Mouse (Mus musculus): ENCODE data around the gene Mmrn1.
"Not testable (repeated sequence)": the region's sequence is repeated elsewhere in the genome, so short reads cannot be mapped to it uniquely, and the experiment has no call there.

The Mmrn1 gene

GRCm38 (mm10) chr6:60924676-60925075 lies at the start of gene Mmrn1:
Gene Mmrn1, plus strand, starts transcription at chr6:60924976.
- in situ Hi-C loops (cut with MboI; ENCODE audit: unreplicated experiment in 2 of 2), result not testable (repeated sequence)

GRCm38 (mm10) chr6:60880362-60880761 lies 44.4 kb upstream of the Mmrn1 start:
- in situ Hi-C loops (cut with MboI; ENCODE audit: unreplicated experiment in 2 of 2), result no loop called here

GRCm38 (mm10) chr6:60881534-60881933 lies 43.2 kb upstream of the Mmrn1 start:
- in situ Hi-C loops (cut with MboI; ENCODE audit: unreplicated experiment in 2 of 2), result no loop called here

DNA sequence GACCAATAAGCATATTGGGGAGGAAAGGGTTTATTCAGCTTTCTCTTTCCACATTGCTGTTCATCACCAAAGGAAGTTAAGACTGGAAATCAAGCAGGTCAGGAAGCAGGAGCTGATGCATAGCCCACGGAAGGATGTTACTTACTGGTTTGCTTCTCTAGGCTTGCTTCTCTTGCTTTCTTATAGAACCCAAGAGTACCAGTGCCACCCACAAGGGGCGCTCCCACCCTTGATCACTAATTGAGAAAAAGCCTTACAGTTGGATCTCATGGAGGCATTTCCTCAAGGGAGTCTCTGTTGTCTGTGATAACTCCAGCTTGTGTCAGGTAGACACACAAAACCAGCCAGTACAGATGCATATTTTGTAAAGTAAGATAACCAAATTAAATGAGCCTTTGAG lies 17.5 kb upstream of the Mmrn1 start:
- in situ Hi-C loops (cut with MboI; ENCODE audit: unreplicated experiment in 2 of 2), result no loop called here

- in situ Hi-C loops (cut with MboI; ENCODE audit: unreplicated experiment in 2 of 2), result no loop called here
Observed at GRCm38 (mm10) chr6:60931364-60931763, 6.6 kb downstream of the Mmrn1 start.

DNA sequence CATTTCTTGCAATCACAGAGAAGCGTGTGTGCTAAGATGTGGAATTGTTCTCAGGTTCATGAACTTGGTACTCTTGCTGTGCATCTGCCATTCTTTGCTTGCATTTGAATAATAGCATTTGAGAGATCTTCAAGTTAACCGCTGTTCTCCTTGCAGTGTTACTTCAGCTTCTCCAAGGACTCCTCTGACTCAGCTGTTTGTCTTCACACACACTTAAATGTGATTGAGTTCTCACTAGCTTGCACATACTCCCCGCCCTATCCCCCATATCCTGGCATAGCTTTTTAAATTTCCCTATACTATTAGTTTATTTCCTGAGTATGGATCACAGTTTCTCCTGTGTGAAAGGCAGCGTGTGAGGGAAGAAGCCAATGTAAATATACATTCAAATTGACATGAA lies 10.1 kb downstream of the Mmrn1 start:
- in situ Hi-C loops (cut with MboI; ENCODE audit: unreplicated experiment in 2 of 2), result no loop called here

GRCm38 (mm10) chr6:60935448-60936130 lies 10.8 kb downstream of the Mmrn1 start:
- in situ Hi-C loops (cut with MboI; ENCODE audit: unreplicated experiment in 2 of 2), result no loop called here

- in situ Hi-C loops (cut with MboI; ENCODE audit: unreplicated experiment in 2 of 2), result no loop called here
Observed at GRCm38 (mm10) chr6:60944178-60944577, 19.4 kb downstream of the Mmrn1 start.

- in situ Hi-C loops (cut with MboI; ENCODE audit: unreplicated experiment in 2 of 2), result no loop called here
Observed at GRCm38 (mm10) chr6:60944621-60945020, 19.8 kb downstream of the Mmrn1 start.

- in situ Hi-C loops (cut with MboI; ENCODE audit: unreplicated experiment in 2 of 2), result no loop called here
Observed at GRCm38 (mm10) chr6:60950415-60950814, 25.6 kb downstream of the Mmrn1 start.

DNA sequence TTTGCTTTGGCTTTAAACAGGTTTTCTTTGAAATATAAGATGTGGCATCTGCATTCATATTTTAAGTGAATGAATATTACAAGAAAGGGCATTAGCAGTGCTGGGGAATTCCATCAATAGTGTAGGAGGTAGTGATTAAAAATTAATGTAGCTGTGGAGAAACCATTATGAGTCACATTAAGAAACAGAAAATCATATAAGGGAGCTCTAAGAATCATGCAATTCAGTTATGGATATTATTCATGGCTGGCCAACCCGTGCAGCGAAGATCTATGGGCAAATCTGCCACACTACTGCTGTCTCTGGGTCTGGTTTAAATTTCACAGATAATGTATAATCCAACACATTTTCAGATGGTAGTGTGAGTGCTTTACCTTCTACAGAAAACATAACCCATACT lies 36.5 kb downstream of the Mmrn1 start:
- in situ Hi-C loops (cut with MboI; ENCODE audit: unreplicated experiment in 2 of 2), result no loop called here

- in situ Hi-C loops (cut with MboI; ENCODE audit: unreplicated experiment in 2 of 2), result no loop called here
Observed at GRCm38 (mm10) chr6:60961838-60962237, 37.1 kb downstream of the Mmrn1 start.

GRCm38 (mm10) chr6:60962668-60963067 lies 37.9 kb downstream of the Mmrn1 start:
- in situ Hi-C loops (cut with MboI; ENCODE audit: unreplicated experiment in 2 of 2), result no loop called here

DNA sequence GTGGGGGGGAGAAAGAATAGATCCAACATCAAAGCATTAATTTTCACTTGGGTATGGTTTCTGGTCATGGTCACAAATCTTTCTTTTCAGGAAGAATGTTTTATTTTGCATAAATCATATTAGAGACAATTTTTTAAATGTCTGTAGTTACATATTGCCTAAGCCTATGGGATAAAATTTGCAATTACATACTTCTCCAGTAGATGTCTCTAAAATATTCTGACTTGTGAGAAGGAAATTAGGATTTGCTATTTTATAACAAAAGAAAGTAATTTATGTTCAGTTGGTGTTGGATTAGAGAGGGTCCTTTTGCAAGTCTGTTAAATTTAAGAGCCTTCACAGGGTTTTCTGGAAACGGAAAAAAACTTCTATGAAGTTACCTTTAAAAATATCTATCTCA lies 39.0 kb downstream of the Mmrn1 start:
- in situ Hi-C loops (cut with MboI; ENCODE audit: unreplicated experiment in 2 of 2), result no loop called here

DNA sequence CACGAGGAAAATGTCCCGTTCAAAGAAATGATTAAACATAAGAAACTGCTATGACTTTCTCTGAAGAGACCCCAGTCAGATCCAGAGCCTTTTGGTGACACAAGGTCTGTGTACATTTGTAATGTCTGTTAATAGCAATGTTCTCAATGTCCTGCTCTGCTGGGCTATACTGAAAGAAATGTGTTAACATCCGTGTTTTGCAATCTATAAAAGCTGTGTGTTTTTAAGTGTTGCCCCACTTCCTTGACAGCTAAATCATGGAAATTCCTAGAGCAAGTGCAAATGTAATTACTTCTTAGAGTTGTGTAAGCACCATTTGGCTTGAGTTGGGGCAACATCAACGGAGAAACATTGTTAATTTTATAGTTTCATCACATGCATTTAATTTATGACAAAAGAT lies 42.2 kb downstream of the Mmrn1 start:
- in situ Hi-C loops (cut with MboI; ENCODE audit: unreplicated experiment in 2 of 2), result no loop called here

- in situ Hi-C loops (cut with MboI; ENCODE audit: unreplicated experiment in 2 of 2), result no loop called here
Observed at GRCm38 (mm10) chr6:60969407-60969806, 44.6 kb downstream of the Mmrn1 start.

- in situ Hi-C loops (cut with MboI; ENCODE audit: unreplicated experiment in 2 of 2), result no loop called here
Observed at GRCm38 (mm10) chr6:60970811-60971210, 46.0 kb downstream of the Mmrn1 start.

GRCm38 (mm10) chr6:60978610-60979009 lies 53.8 kb downstream of the Mmrn1 start:
- in situ Hi-C loops (cut with MboI; ENCODE audit: unreplicated experiment in 2 of 2), result no loop called here

DNA sequence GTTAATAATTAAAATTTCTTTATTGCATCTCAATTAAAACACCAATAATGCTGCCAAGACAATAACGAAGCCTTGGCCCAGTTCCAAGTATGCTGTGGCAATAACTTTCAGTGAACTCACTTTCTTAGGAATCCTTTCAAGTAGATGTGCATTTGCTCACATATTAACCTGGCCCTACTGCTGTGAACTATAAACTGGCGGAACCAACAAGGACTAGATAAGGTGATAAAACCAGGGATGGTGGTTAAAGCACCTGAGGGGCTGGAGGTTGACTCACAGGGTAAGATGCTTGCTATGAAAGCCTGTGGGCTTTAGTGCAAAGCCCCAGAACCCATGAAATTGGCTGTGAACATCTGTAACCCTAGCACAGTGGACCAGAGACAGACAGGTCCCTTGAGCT lies 54.3 kb downstream of the Mmrn1 start:
- in situ Hi-C loops (cut with MboI; ENCODE audit: unreplicated experiment in 2 of 2), result no loop called here

GRCm38 (mm10) chr6:60984360-60984759 lies 59.6 kb downstream of the Mmrn1 start:
- in situ Hi-C loops (cut with MboI; ENCODE audit: unreplicated experiment in 2 of 2), result no loop called here

DNA sequence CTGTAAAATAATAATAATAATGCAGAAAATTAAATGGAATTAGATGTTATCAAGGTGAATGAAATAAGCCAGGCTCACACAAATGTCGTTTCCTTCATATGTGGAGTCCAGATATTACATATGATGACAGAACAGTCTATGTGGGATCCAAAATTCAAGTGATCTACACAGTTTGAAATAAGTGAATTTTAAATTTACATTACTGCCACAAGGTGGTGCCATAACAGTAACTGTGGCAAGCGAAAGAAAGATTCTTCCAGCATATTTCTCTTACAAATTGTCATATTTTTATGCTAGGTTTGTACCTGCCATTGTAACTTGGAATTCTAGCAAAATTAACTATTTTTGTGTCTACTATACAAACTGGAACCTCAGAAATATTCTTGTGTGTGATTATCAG lies 61.1 kb downstream of the Mmrn1 start:
- in situ Hi-C loops (cut with MboI; ENCODE audit: unreplicated experiment in 2 of 2), result no loop called here

DNA sequence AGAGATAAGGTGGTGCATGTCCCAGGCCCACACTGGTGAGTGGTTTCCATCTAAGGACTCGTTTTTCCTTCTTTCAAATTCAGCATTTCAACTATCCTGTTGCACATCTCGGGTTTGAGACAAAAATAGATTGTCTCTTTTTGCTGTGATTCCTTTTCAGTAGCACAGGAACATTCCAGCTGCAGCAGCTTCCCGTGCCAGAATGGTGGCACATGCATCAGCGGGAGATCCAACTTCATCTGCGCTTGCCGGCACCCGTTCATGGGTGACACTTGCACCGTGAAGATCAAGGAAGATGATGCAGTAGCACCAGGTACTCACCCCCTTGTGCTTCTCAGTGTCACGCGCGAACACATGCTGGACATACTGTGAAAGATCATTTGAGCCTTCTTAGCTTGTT lies 62.1 kb downstream of the Mmrn1 start:
- in situ Hi-C loops (cut with MboI; ENCODE audit: unreplicated experiment in 2 of 2), result no loop called here

- in situ Hi-C loops (cut with MboI; ENCODE audit: unreplicated experiment in 2 of 2), result no loop called here
Observed at GRCm38 (mm10) chr6:60987804-60988203, 63.0 kb downstream of the Mmrn1 start.
